Mouse (Mus musculus) 3134 (cell line): ENCODE results near the gene Ccnb3.
"Not testable (repeated sequence)": the region's sequence is repeated elsewhere in the genome, so short reads cannot be mapped to it uniquely, and the experiment has no call there.

Experiments used
- DNase-seq: peaks from one replicate; pipeline ENCODE4 v3.0.0-alpha.2; 2011; ENCODE audit warnings: low spot score; ENCODE audit not compliant: insufficient read length; ENCODE audit errors: extremely low read depth

Gene Ccnb3

GRCm38 (mm10) chrX:7041519-7041918 lies at the start of gene Ccnb3:
TSS of gene Ccnb3 (minus strand) at chrX:7041619.
- DNase-seq, result no peak

GRCm38 (mm10) chrX:7090323-7090722 lies 48.9 kb upstream of the Ccnb3 start:
- DNase-seq, result no peak

- DNase-seq, result no peak
Measured at GRCm38 (mm10) chrX:7085878-7086277, 44.5 kb upstream of the Ccnb3 start.

- DNase-seq, result no peak
Measured at GRCm38 (mm10) chrX:7079820-7080429, 38.5 kb upstream of the Ccnb3 start.

GRCm38 (mm10) chrX:7068002-7068401 lies 26.6 kb upstream of the Ccnb3 start:
- no peak for DNase-seq

GRCm38 (mm10) chrX:7067219-7067618 lies 25.8 kb upstream of the Ccnb3 start, which contains the start of gene Akap4:
TSS of gene Akap4 (plus strand) at chrX:7067519.
- DNase-seq, result no peak

- DNase-seq, result no peak
Measured at GRCm38 (mm10) chrX:7064109-7064508, 22.7 kb upstream of the Ccnb3 start.

- no peak for DNase-seq
Measured at GRCm38 (mm10) chrX:7057634-7058033, 16.2 kb upstream of the Ccnb3 start.

GRCm38 (mm10) chrX:7057056-7057455 lies 15.6 kb upstream of the Ccnb3 start:
- DNase-seq, result no peak

- DNase-seq, result not testable (repeated sequence)
Measured at GRCm38 (mm10) chrX:6983916-6984315, 57.5 kb downstream of the Ccnb3 start.

GRCm38 (mm10) chrX:6971956-6972355 lies 69.5 kb downstream of the Ccnb3 start:
- DNase-seq, result no peak

- DNase-seq, result no peak
Measured at GRCm38 (mm10) chrX:6968598-6968997, 72.8 kb downstream of the Ccnb3 start.
